Mouse (Mus musculus): Measurements from ENCODE around the gene Ngb. TPM values are rescaled to one million over a fixed set of nuclear protein-coding genes. Genes with fewer than 3 reads are reported as not detected.

The Ngb gene
- polyA plus RNA-seq, 1 experiment from 2014 or later = not detected

DNA sequence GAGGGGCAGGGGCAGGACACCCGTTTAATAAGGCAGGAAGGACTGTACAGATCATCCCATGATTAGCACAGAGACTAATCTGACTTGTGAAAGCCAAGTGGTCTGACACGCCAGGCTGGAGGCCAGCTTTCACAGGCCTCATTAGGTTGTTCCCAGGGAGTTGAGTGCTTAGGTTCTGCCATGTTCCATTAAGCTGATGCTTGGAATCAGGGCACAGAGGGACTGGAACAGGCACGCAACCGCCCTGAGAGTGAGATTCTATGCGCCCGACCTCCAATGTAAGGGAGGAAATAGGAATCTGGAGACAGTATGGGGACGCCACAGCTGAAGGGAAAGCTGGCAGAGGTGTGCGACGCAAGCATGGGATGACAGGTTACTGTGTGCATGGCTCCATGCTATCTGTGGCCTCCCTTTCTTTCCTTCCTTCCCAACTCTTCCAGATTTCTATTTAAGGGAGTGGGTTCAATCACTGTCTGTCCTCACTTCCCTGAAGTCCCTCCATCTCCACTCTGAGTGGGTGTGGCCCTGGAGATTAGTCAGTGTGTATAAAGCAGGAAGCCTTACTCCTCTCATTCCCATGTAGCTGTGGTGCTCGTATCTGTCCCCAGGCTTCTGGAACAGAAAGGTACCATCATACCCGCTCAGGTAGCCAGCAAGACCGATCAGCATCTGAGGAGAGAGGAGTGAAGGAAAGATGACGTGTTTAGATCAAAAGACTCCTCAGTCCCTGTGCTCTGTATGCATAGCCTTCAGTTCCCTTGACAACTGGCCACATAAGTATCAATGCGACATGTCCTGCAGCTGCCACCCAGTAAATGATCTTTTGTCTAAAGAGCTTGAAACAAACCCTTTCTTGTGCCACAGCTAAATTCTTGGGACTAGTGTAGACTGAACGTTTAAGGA is 35.4 kb upstream of the Ngb start:
- WGBS (ENCODE audit: insufficient replicate concordance) = 76% methylated on average over 15 of the region's 15 CpGs
- Histone ChIP-seq H3K36me3 (ENCODE audit: control insufficient read depth, insufficient read depth) (no peaks in the 10 kb centered on the region), H3K9me3 (replicated peaks; ENCODE audit: control insufficient read depth, low read length) (no peaks in the 10 kb centered on the region), H3K4me2 (ENCODE audit: low read depth, low read length) (no peak overlapping the region), H3K4me3 (ENCODE audit: low read depth, low read length) (no peak overlapping the region), H3K27me3 (ENCODE audit: control insufficient read depth, insufficient read depth, low read depth, low read length) (no peaks in the 10 kb centered on the region), H3K27ac (ENCODE audit: low read length) (no peak overlapping the region), H3K9ac (ENCODE audit: low read depth, low read length) (no peak overlapping the region), H3K4me1 (ENCODE audit: control insufficient read depth, low read depth, low read length) (peaks cover 2% of the 10 kb centered on the region; the same call in 1 of the 2 replicates)
- no peak for ATAC-seq (ENCODE audit: low read depth)

DNA sequence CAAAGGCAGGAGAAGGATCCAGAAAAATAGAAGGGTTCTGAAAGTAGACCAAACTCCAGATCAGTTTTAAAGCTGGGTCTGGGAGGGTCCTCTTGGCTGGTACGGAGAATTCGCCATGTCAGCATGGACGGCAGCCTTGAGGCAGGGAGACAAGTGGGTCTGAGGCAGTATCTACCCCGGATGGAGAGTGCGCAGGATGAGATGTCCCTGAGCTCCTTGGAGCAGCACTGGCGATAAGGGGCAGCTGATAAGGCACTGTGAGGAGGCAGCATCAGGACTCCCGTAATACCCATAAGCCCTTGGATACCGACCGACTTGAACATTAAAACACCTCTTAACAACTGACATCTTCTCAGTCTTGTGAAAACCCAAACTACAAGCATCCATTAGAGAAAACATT is 30.4 kb upstream of the Ngb start:
- Histone ChIP-seq H3K9ac (ENCODE audit: low read depth, low read length) (no peak overlapping the region), H3K9me3 (replicated peaks; ENCODE audit: control insufficient read depth, low read length) (no peaks in the 10 kb centered on the region), H3K27me3 (ENCODE audit: control insufficient read depth, insufficient read depth, low read depth, low read length) (no peaks in the 10 kb centered on the region), H3K4me2 (ENCODE audit: low read depth, low read length) (no peak overlapping the region), H3K4me3 (ENCODE audit: low read depth, low read length) (no peak overlapping the region), H3K27ac (ENCODE audit: low read length) (no peak overlapping the region), H3K4me1 (ENCODE audit: control insufficient read depth, low read depth, low read length) (peaks cover 5% of the 10 kb centered on the region; the same call in 1 of the 2 replicates), H3K36me3 (ENCODE audit: control insufficient read depth, insufficient read depth) (no peaks in the 10 kb centered on the region)
- 0 out of 2 replicates have a peak, but pooled peaks have one; percentile 41 for ATAC-seq (ENCODE audit: low read depth)
- WGBS (ENCODE audit: insufficient replicate concordance) = 57% methylated on average over 9 of the region's 9 CpGs

DNA sequence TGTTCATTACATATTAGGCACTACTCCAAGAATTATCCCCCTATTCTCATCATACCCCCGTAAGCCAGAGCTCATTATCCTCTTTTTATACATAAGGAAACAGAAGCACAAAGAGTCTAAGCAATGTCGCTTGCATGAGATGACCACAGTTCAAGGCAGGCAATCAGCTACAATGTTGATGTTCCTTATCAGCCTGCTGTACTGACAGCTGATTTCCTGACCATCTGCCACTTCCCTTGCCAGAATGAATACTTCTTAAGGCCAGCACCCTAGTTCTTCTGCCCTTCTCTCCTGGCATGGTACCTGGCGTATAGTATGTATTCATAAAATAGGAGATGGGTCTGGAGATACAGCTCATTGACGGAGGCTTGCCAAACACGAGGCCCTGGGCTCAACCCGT is 29.9 kb upstream of the Ngb start:
- H3K27me3 ChIP-seq (ENCODE audit: control insufficient read depth, insufficient read depth, low read depth, low read length) = no peaks in the 10 kb centered on the region
- ATAC-seq (ENCODE audit: low read depth) = no peak
- 43% methylated on average over 6 of the region's 6 CpGs for WGBS (ENCODE audit: insufficient replicate concordance)
- H3K9ac ChIP-seq (ENCODE audit: low read depth, low read length) = no peak overlapping the region
- no peak overlapping the region for H3K27ac ChIP-seq (ENCODE audit: low read length)
- H3K9me3 ChIP-seq (replicated peaks; ENCODE audit: control insufficient read depth, low read length) = no peaks in the 10 kb centered on the region
- H3K4me1 ChIP-seq (ENCODE audit: control insufficient read depth, low read depth, low read length) = peaks cover 5% of the 10 kb centered on the region; the same call in 1 of the 2 replicates
- no peak overlapping the region for H3K4me3 ChIP-seq (ENCODE audit: low read depth, low read length)
- no peak overlapping the region for H3K4me2 ChIP-seq (ENCODE audit: low read depth, low read length)
- H3K36me3 ChIP-seq (ENCODE audit: control insufficient read depth, insufficient read depth) = no peaks in the 10 kb centered on the region

DNA sequence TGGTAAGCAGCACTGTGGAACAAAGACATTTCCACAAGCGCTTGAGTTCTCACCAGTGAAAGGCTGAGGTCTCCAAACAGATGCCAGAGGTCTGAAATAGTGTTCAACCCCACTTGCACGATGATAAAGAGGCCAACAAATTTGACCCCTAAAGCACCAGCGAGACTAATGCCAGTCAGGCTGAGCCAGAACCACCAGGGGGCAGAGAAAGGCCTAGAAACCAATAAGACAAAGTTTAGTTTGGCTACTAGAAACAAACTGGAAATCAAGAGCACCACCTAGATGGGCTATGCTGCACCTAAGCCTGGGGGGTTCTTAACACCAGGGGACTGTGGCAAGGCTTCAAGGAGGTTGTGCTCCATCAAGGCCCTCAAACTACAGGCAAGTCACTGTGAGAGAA is 29.3 kb upstream of the Ngb start:
- no peak overlapping the region for H3K27ac ChIP-seq (ENCODE audit: low read length)
- ATAC-seq (ENCODE audit: low read depth) = no peak
- H3K4me2 ChIP-seq (ENCODE audit: low read depth, low read length) = no peak overlapping the region
- no peaks in the 10 kb centered on the region for H3K9me3 ChIP-seq (replicated peaks; ENCODE audit: control insufficient read depth, low read length)
- peaks cover 5% of the 10 kb centered on the region; the same call in 1 of the 2 replicates for H3K4me1 ChIP-seq (ENCODE audit: control insufficient read depth, low read depth, low read length)
- 61% methylated on average over 3 of the region's 3 CpGs for WGBS (ENCODE audit: insufficient replicate concordance)
- H3K9ac ChIP-seq (ENCODE audit: low read depth, low read length) = no peak overlapping the region
- H3K36me3 ChIP-seq (ENCODE audit: control insufficient read depth, insufficient read depth) = no peaks in the 10 kb centered on the region
- no peak overlapping the region for H3K4me3 ChIP-seq (ENCODE audit: low read depth, low read length)
- H3K27me3 ChIP-seq (ENCODE audit: control insufficient read depth, insufficient read depth, low read depth, low read length) = no peaks in the 10 kb centered on the region

DNA sequence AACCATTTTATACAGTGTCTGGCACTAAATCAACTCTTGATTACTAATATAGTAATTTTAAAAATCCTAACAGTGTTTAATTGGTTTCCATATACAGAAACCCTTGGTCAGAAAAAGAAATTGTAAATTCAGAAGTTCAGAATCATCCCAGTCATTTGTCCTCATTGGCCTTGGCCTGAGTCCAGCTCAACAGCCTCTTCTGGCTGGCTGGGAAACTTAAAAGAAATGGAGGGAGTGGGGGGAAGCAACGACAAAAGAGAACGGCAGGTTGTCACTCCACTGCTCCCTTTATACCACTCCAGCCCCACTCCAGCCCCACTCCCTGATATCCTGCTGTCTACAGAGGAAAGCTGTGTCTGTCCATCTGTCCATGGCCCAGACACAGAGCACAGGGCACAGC is 28.8 kb upstream of the Ngb start:
- Histone ChIP-seq H3K4me1 (ENCODE audit: control insufficient read depth, low read depth, low read length) (peaks cover 5% of the 10 kb centered on the region; the same call in 1 of the 2 replicates), H3K9me3 (replicated peaks; ENCODE audit: control insufficient read depth, low read length) (no peaks in the 10 kb centered on the region), H3K9ac (ENCODE audit: low read depth, low read length) (no peak overlapping the region), H3K36me3 (ENCODE audit: control insufficient read depth, insufficient read depth) (no peaks in the 10 kb centered on the region), H3K4me3 (ENCODE audit: low read depth, low read length) (no peak overlapping the region), H3K4me2 (ENCODE audit: low read depth, low read length) (no peak overlapping the region), H3K27ac (ENCODE audit: low read length) (no peak overlapping the region), H3K27me3 (ENCODE audit: control insufficient read depth, insufficient read depth, low read depth, low read length) (no peaks in the 10 kb centered on the region)
- WGBS (ENCODE audit: insufficient replicate concordance) = 63% methylated on average over 2 of the region's 2 CpGs
- no peak for ATAC-seq (ENCODE audit: low read depth)

DNA sequence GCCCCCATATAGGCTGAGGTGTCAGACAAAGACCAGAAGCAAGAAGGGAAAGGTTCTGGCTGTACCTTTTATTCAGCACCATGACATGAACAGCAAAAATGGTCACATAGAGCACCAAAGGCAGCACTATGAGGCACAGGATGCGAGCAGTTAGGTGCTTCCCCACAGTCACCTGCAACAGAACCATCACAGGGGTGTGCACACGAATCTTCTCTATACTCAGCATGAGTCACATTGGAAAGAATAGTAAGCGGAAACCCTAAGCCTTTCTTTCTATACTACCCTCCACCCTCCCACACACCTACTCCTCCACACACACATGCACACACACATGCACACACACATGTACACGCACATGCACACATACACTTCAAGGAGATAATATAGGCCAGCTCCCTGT is 27.9 kb upstream of the Ngb start:
- ATAC-seq (ENCODE audit: low read depth) = no peak
- no peak overlapping the region for H3K27ac ChIP-seq (ENCODE audit: low read length)
- WGBS (ENCODE audit: insufficient replicate concordance) = 65% methylated on average over 4 of the region's 4 CpGs
- peaks cover 5% of the 10 kb centered on the region; the same call in 1 of the 2 replicates for H3K4me1 ChIP-seq (ENCODE audit: control insufficient read depth, low read depth, low read length)
- no peaks in the 10 kb centered on the region for H3K27me3 ChIP-seq (ENCODE audit: control insufficient read depth, insufficient read depth, low read depth, low read length)
- no peak overlapping the region for H3K4me2 ChIP-seq (ENCODE audit: low read depth, low read length)
- H3K36me3 ChIP-seq (ENCODE audit: control insufficient read depth, insufficient read depth) = no peaks in the 10 kb centered on the region
- no peak overlapping the region for H3K9ac ChIP-seq (ENCODE audit: low read depth, low read length)
- no peak overlapping the region for H3K4me3 ChIP-seq (ENCODE audit: low read depth, low read length)
- H3K9me3 ChIP-seq (replicated peaks; ENCODE audit: control insufficient read depth, low read length) = no peaks in the 10 kb centered on the region

DNA sequence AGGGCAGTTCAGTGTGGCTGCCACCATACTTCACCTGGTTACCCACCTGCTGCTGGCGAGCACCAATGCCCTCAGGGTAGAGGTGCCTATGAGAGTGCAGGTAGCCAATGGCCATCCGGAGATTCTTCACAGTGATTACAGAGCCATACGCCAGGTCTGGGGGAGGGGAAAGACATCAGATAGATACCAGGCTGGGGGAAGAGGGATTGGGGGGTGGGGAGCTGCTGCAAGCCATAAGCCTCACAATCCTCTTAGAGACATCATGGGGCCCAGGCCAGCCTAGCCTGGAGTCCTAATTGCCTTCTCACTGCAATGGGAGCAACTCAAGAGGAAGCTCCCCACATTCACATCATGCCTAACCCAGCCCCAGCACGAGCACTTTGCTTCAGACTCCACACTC is 24.9 kb upstream of the Ngb start:
- H3K27me3 ChIP-seq (ENCODE audit: control insufficient read depth, insufficient read depth, low read depth, low read length) = no peaks in the 10 kb centered on the region
- H3K4me1 ChIP-seq (ENCODE audit: control insufficient read depth, low read depth, low read length) = no peaks in the 10 kb centered on the region
- WGBS (ENCODE audit: insufficient replicate concordance) = 61% methylated on average over 4 of the region's 4 CpGs
- no peak overlapping the region for H3K9ac ChIP-seq (ENCODE audit: low read depth, low read length)
- H3K4me2 ChIP-seq (ENCODE audit: low read depth, low read length) = no peak overlapping the region
- no peak overlapping the region for H3K4me3 ChIP-seq (ENCODE audit: low read depth, low read length)
- no peaks in the 10 kb centered on the region for H3K36me3 ChIP-seq (ENCODE audit: control insufficient read depth, insufficient read depth)
- ATAC-seq (ENCODE audit: low read depth) = no peak
- H3K9me3 ChIP-seq (replicated peaks; ENCODE audit: control insufficient read depth, low read length) = no peaks in the 10 kb centered on the region
- no peak overlapping the region for H3K27ac ChIP-seq (ENCODE audit: low read length)

DNA sequence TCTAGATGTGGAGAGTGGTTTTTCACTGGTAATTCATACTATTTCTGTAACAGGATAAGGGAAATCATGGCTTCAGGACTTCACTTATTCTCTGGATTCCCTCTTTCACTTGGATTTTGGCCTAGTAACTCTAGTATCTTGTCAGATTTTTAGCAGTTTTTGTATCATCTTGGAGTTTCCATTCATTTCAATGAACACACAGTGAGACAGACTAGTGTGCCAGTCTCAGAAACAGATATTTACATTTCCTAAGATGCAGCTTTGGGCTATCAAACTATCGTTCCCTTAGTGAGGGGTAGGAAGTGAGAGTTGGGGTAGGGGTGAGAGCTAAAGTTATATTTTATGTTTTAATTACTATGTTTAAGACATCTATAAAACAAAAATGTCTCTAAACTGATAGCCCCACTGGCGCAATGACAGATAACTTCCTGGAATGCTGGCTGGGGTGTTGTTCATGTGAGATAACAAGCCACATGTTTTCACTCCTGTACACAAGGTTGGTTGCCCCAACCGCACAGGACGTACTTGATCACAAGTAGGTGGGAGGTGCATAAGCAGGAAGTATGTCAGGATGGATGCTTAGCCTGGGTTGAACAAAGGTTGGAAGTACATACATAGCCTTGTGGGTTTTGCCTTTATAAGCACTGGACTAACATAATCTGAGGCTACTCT is 19.7 kb upstream of the Ngb start:
- H3K4me1 ChIP-seq (ENCODE audit: control insufficient read depth, low read depth, low read length) = no peaks in the 10 kb centered on the region
- no peak overlapping the region for H3K4me2 ChIP-seq (ENCODE audit: low read depth, low read length)
- no peaks in the 10 kb centered on the region for H3K36me3 ChIP-seq (ENCODE audit: control insufficient read depth, insufficient read depth)
- ATAC-seq (ENCODE audit: low read depth) = peak; percentile 92
- H3K9me3 ChIP-seq (replicated peaks; ENCODE audit: control insufficient read depth, low read length) = no peaks in the 10 kb centered on the region
- no peak overlapping the region for H3K4me3 ChIP-seq (ENCODE audit: low read depth, low read length)
- no peak overlapping the region for H3K9ac ChIP-seq (ENCODE audit: low read depth, low read length)
- 41% methylated on average over 4 of the region's 4 CpGs for WGBS (ENCODE audit: insufficient replicate concordance)
- H3K27ac ChIP-seq (ENCODE audit: low read length) = no peak overlapping the region
- H3K27me3 ChIP-seq (ENCODE audit: control insufficient read depth, insufficient read depth, low read depth, low read length) = no peaks in the 10 kb centered on the region

Data from liver, embryonic 16.5 days (tissue).